Mouse (Mus musculus) CD4-positive, CD25-positive, alpha-beta regulatory T cell (primary cell): ENCODE results near the gene Gm3072. TPM values are rescaled to one million over a fixed set of nuclear protein-coding genes. Genes with fewer than 3 reads are reported as not detected.

Experiments used
- polyA plus RNA-seq: library from polyadenylated mRNA; unstranded; fragments of 100-300 nt; shearing (Covaris generic); gene quantifications from one replicate; pipeline ENCODE4 v1.2.1, GENCODE M21; 2017

Gm3072 gene
- not detected for polyA plus RNA-seq

GRCm38 (mm10) chr14:41624512-41624911 lies at the start of gene Gm3072:
Gene Gm3072 (minus strand): TSS chr14:41624612.

GRCm38 (mm10) chr14:41646387-41646786 lies 22.0 kb upstream of the Gm3072 start, which contains the start of gene Gm3676:
Gene Gm3676 (minus strand): TSS chr14:41646487.

GRCm38 (mm10) chr14:41572911-41573310 lies 51.5 kb downstream of the Gm3072 start, which contains the start of gene 1700049E17Rik2:
Gene 1700049E17Rik2 (plus strand): TSS chr14:41573211.

Other genes starting within 250 kb of the Gm3072 start
- gene Gm7945, start 238.2 kb downstream of the Gm3072 start, polyA plus RNA-seq = not detected
- gene Gm6482, start 216.3 kb downstream of the Gm3072 start, polyA plus RNA-seq = not detected
- gene Gm7954, start 171.1 kb downstream of the Gm3072 start, polyA plus RNA-seq = not detected
- not detected for gene Gm3486, start 135.1 kb downstream of the Gm3072 start, polyA plus RNA-seq
- not detected for gene Gm7970, start 69.0 kb downstream of the Gm3072 start, polyA plus RNA-seq
- not detected for gene 1700049E17Rik2, start 51.4 kb downstream of the Gm3072 start, polyA plus RNA-seq
- gene Gm3676, start 21.9 kb upstream of the Gm3072 start, polyA plus RNA-seq = not detected
- gene Gm8068, start 77.3 kb upstream of the Gm3072 start, polyA plus RNA-seq = not detected
- gene Gm7929, start 126.0 kb upstream of the Gm3072 start, polyA plus RNA-seq = not detected
- not detected for gene Gm47189, start 147.8 kb upstream of the Gm3072 start, polyA plus RNA-seq